Mouse (Mus musculus): ENCODE data around the gene Tap1. TPM values are rescaled to one million over a fixed set of nuclear protein-coding genes. Genes with fewer than 3 reads are reported as not detected.

Gene Tap1
- polyA plus RNA-seq, 1 experiment = 0.62 TPM

- Histone ChIP-seq H3K79me2 (ENCODE audit: control insufficient read depth, insufficient read depth) (no peaks in the 10 kb centered on the region), H3K36me3 (ENCODE audit: control insufficient read depth, insufficient read depth) (no peaks in the 10 kb centered on the region), H3ac (ENCODE audit: control insufficient read depth, insufficient read length) (no peak overlapping the region), H3K4me2 (ENCODE audit: low read depth) (no peak overlapping the region), H3K27me3 (ENCODE audit: control insufficient read depth, insufficient read depth, insufficient read length) (peaks cover 47% of the 10 kb centered on the region), H3K4me3 (no peak overlapping the region)
- TF ChIP-seq REST (IDR thresholded peaks at IDR 0.05; ENCODE audit: insufficient read depth, insufficient read length) = no peak
- TF ChIP-seq TCF12 (IDR thresholded peaks at IDR 0.05; ENCODE audit: insufficient read depth, poor library complexity, severe bottlenecking) = no peak
- TF ChIP-seq MYOG (IDR thresholded peaks at IDR 0.05; ENCODE audit: control insufficient read depth in 1 of 3, insufficient read depth in 1 of 3, insufficient read length in 2 of 3, low read depth in 2 of 3) = no peak
- no peak for TF ChIP-seq MAX (IDR thresholded peaks at IDR 0.05; ENCODE audit: low read depth)
- TF ChIP-seq SRF (IDR thresholded peaks at IDR 0.05; ENCODE audit: control insufficient read depth, insufficient read length, low read depth) = no peak
- TF ChIP-seq USF1 (IDR thresholded peaks at IDR 0.05; ENCODE audit: low read depth) = no peak
These were observed 22.2 kb upstream of the Tap1 start for GRCm38 (mm10) chr17:34165033-34165730.

GRCm38 (mm10) chr17:34169279-34169678, 18.1 kb upstream of the Tap1 start:
- Histone ChIP-seq H3ac (ENCODE audit: control insufficient read depth, insufficient read length) (no peak overlapping the region), H3K36me3 (ENCODE audit: control insufficient read depth, insufficient read depth) (no peaks in the 10 kb centered on the region), H3K4me2 (ENCODE audit: low read depth) (no peak overlapping the region), H3K79me2 (ENCODE audit: control insufficient read depth, insufficient read depth) (no peaks in the 10 kb centered on the region), H3K4me3 (no peak overlapping the region), H3K27me3 (ENCODE audit: control insufficient read depth, insufficient read depth, insufficient read length) (peaks cover 16% of the 10 kb centered on the region)
- no peak for TF ChIP-seq TCF12 (IDR thresholded peaks at IDR 0.05; ENCODE audit: insufficient read depth, poor library complexity, severe bottlenecking)
- TF ChIP-seq CEBPB (IDR thresholded peaks at IDR 0.05; ENCODE audit: insufficient read depth, poor library complexity, severe bottlenecking) = no peak
- no peak for TF ChIP-seq MYOG (IDR thresholded peaks at IDR 0.05; ENCODE audit: control insufficient read depth in 1 of 3, insufficient read depth in 1 of 3, insufficient read length in 2 of 3, low read depth in 2 of 3)
- TF ChIP-seq POLR2A (IDR thresholded peaks at IDR 0.05; ENCODE audit: insufficient read length, low read depth) = no peak
- no peak for TF ChIP-seq TCF3 (IDR thresholded peaks at IDR 0.05; ENCODE audit: insufficient read length, low read depth)
- TF ChIP-seq USF1 (IDR thresholded peaks at IDR 0.05; ENCODE audit: low read depth) = no peak
- TF ChIP-seq REST (IDR thresholded peaks at IDR 0.05; ENCODE audit: insufficient read depth, insufficient read length) = no peak
- no peak for TF ChIP-seq POLR2AphosphoS2 (IDR thresholded peaks at IDR 0.05; ENCODE audit: insufficient read length, low read depth)
- TF ChIP-seq E2F4 (IDR thresholded peaks at IDR 0.05; ENCODE audit: insufficient read depth) = no peak
- TF ChIP-seq MYOD1 (IDR thresholded peaks at IDR 0.05; ENCODE audit: control insufficient read depth in 1 of 3, insufficient read length in 2 of 3, low read depth in 2 of 3) = no peak
- TF ChIP-seq SRF (IDR thresholded peaks at IDR 0.05; ENCODE audit: control insufficient read depth, insufficient read length, low read depth) = no peak
- no peak for TF ChIP-seq MAX (IDR thresholded peaks at IDR 0.05; ENCODE audit: low read depth)

- H3K4me2 ChIP-seq (ENCODE audit: low read depth) = no peak overlapping the region
- no peaks in the 10 kb centered on the region for H3K79me2 ChIP-seq (ENCODE audit: control insufficient read depth, insufficient read depth)
- TF ChIP-seq TCF12 (IDR thresholded peaks at IDR 0.05; ENCODE audit: insufficient read depth, poor library complexity, severe bottlenecking) (no peak), USF1 (IDR thresholded peaks at IDR 0.05; ENCODE audit: low read depth) (no peak), POLR2A (IDR thresholded peaks at IDR 0.05; ENCODE audit: insufficient read length, low read depth) (no peak), TCF3 (IDR thresholded peaks at IDR 0.05; ENCODE audit: insufficient read length, low read depth) (no peak), CEBPB (IDR thresholded peaks at IDR 0.05; ENCODE audit: insufficient read depth, poor library complexity, severe bottlenecking) (no peak), E2F4 (IDR thresholded peaks at IDR 0.05; ENCODE audit: insufficient read depth) (no peak), POLR2AphosphoS2 (IDR thresholded peaks at IDR 0.05; ENCODE audit: insufficient read length, low read depth) (no peak), MAX (IDR thresholded peaks at IDR 0.05; ENCODE audit: low read depth) (no peak), MYOD1 (IDR thresholded peaks at IDR 0.05; ENCODE audit: control insufficient read depth in 1 of 3, insufficient read length in 2 of 3, low read depth in 2 of 3) (no peak), MYOG (IDR thresholded peaks at IDR 0.05; ENCODE audit: control insufficient read depth in 1 of 3, insufficient read depth in 1 of 3, insufficient read length in 2 of 3, low read depth in 2 of 3) (no peak), REST (IDR thresholded peaks at IDR 0.05; ENCODE audit: insufficient read depth, insufficient read length) (no peak), SRF (IDR thresholded peaks at IDR 0.05; ENCODE audit: control insufficient read depth, insufficient read length, low read depth) (no peak)
- H3K36me3 ChIP-seq (ENCODE audit: control insufficient read depth, insufficient read depth) = no peaks in the 10 kb centered on the region
- H3K4me3 ChIP-seq = no peak overlapping the region
- peaks cover 12% of the 10 kb centered on the region for H3K27me3 ChIP-seq (ENCODE audit: control insufficient read depth, insufficient read depth, insufficient read length)
- H3ac ChIP-seq (ENCODE audit: control insufficient read depth, insufficient read length) = no peak overlapping the region
These were observed 16.9 kb upstream of the Tap1 start for GRCm38 (mm10) chr17:34170487-34170876.

GRCm38 (mm10) chr17:34170877-34171498, 16.4 kb upstream of the Tap1 start:
- Histone ChIP-seq H3K36me3 (ENCODE audit: control insufficient read depth, insufficient read depth) (no peaks in the 10 kb centered on the region), H3K4me3 (no peak overlapping the region), H3K4me2 (ENCODE audit: low read depth) (no peak overlapping the region), H3ac (ENCODE audit: control insufficient read depth, insufficient read length) (no peak overlapping the region), H3K79me2 (ENCODE audit: control insufficient read depth, insufficient read depth) (no peaks in the 10 kb centered on the region), H3K27me3 (ENCODE audit: control insufficient read depth, insufficient read depth, insufficient read length) (peaks cover 7% of the 10 kb centered on the region)
- TF ChIP-seq E2F4 (IDR thresholded peaks at IDR 0.05; ENCODE audit: insufficient read depth) (no peak), USF1 (IDR thresholded peaks at IDR 0.05; ENCODE audit: low read depth) (no peak), MYOD1 (IDR thresholded peaks at IDR 0.05; ENCODE audit: control insufficient read depth in 1 of 3, insufficient read length in 2 of 3, low read depth in 2 of 3) (no peak), TCF3 (IDR thresholded peaks at IDR 0.05; ENCODE audit: insufficient read length, low read depth) (no peak), TCF12 (IDR thresholded peaks at IDR 0.05; ENCODE audit: insufficient read depth, poor library complexity, severe bottlenecking) (no peak), MAX (IDR thresholded peaks at IDR 0.05; ENCODE audit: low read depth) (no peak), CEBPB (IDR thresholded peaks at IDR 0.05; ENCODE audit: insufficient read depth, poor library complexity, severe bottlenecking) (no peak), POLR2A (IDR thresholded peaks at IDR 0.05; ENCODE audit: insufficient read length, low read depth) (no peak), POLR2AphosphoS2 (IDR thresholded peaks at IDR 0.05; ENCODE audit: insufficient read length, low read depth) (no peak), MYOG (IDR thresholded peaks at IDR 0.05; ENCODE audit: control insufficient read depth in 1 of 3, insufficient read depth in 1 of 3, insufficient read length in 2 of 3, low read depth in 2 of 3) (no peak), SRF (IDR thresholded peaks at IDR 0.05; ENCODE audit: control insufficient read depth, insufficient read length, low read depth) (no peak), REST (IDR thresholded peaks at IDR 0.05; ENCODE audit: insufficient read depth, insufficient read length) (no peak)
